Mouse (Mus musculus) embryo, embryonic 11.5 days (tissue): Measurements from ENCODE around the gene Il17rb.

Source experiments
- DNase-seq: peaks from one replicate; pipeline ENCODE4 v3.0.0-alpha.2; 2012; ENCODE audit warnings: low read depth, low spot score

Il17rb gene

DNA sequence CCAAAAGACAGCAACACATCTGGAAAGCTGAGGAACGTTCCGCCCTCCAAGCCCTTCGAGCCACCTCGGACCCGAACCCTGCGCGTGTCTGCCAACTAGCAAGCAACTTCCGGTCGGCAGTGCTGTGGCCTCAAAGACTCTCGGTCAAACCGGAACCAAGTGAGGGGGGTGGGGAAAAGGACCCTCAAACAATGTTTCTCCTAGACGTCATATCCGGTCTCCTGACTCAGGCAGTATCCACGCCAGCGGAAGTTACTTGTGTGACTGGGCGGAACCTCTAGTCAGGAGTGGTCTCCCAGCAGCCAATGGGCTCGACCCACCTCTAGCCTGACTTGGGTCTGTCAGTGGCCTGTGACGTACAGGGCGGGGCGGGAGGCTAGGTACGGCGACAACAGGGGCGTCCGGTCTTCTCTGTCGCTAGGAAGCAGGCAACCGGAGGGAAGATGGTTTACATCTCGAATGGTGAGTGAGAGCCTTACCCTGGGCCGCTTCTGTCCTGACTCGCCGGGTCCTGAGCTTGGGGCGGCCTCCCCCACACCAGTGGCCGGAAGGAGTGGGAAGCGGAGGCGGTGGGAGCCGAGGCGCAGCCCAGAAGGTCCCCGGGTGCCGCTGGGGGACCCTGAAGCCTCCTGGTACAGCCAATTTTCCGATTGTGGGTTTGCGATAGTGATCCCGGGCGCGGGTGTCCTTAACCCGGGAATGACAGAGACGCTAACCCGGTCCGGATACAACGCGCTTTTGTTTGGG lies 40.4 kb downstream of the Il17rb start, which contains the start of gene Selenok:
Gene Selenok, plus strand, starts transcription at position 234 of the 747 bp plus-strand sequence.
- peak; percentile 96 for DNase-seq

DNA sequence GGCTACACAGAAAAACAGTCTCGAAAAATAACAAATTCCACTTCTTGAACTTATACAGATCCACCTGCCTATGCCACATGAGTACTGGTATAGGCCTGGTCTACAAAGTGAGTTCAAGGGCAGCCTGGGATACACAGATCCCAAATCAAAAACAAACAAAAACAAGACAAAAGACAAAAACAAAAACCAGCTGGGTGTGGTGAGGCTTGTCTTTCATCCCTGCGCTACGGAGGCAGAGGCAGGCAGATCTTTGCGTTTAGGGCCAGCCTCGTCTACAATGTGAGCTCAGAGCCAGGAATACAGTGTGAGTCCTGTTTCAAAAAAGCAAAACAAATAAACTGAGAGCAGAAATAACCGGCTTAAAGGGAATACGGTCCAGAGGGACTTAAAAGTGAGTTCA lies 41.1 kb downstream of the Il17rb start:
- no peak for DNase-seq

DNA sequence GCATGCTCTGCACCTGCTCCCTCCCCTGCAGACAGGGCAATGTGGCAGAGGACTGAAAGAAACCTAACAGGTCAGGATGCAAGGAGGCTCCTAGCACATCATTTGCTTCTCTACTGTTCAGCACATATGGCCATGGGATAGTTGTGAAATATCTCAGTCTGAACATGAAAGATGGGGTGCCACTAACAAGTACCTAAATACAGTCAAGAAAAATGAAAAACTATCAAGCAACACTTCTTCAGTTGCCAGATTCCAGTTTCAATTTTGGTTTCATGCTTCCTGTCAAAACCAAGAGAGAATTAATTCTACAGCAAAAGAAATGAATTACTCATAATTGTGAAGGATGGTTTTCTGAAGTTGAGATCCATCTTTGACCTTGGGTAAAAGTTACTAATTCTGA lies 51.3 kb downstream of the Il17rb start:
- DNase-seq = no peak

DNA sequence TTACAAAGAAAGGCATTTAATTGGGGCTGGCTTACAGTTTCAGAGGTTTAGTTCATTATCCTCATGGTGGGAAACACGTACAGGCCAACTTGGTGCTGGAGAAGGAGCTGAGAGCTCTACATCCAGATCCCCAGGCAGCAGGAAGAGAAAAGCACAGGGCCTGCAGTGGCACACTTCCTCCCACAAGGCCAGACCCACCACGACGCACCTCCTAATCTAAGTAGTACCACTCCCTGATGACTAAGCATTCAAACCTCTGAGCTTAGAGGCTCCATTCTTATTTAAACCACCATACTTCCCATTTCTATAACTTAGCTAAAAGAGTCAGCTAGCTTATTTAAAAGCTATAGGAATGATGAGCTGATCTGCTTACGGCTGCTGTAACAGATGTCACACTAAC lies 57.9 kb downstream of the Il17rb start:
- DNase-seq = no peak

DNA sequence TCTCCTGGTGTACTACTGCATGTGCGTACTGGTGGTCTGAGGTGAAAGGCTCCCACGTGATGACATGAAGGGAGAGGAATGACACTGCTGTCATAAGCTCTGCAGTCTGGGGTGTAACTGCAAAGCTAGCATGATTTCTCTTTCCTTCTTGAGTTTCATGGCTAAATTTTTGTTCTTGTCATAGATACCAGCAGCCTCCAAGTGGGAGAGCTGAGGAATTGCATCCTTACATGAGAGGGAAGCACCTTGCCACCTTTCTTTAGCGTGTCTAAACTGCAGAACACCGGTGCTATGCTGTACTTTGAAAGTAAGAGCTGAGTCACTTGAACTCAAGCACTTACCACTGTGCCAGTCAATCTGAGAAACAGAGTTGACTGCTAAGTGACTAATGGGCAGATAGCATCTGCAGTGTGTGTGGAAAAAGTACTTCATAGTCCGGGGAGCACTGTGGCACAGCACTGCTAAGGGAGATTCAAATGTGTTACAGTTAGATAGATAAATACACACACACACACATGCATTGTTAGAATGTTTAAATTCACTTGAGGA lies 61.9 kb downstream of the Il17rb start:
- DNase-seq = no peak
